Mouse (Mus musculus) neural tube, embryonic 13.5 days (tissue): ENCODE data around the gene Ngfr. TPM values are rescaled to one million over a fixed set of nuclear protein-coding genes. Genes with fewer than 3 reads are reported as not detected.

Source experiments
- ATAC-seq: fragments of 200-750 bp; cut with Nextera tagmentation; 2 replicates; pipeline ENCODE4 v1.8.0; 2017; ENCODE audit warnings: low read depth, mild to moderate bottlenecking, moderate TSS enrichment, moderate library complexity
- H3K27ac ChIP-seq: fragments of 300-500 bp; sonication (generic); replicated peaks from 2 replicates; pipeline ENCODE4 v1.5.1; 2015; ENCODE audit warnings: moderate library complexity, mild to moderate bottlenecking, inconsistent platforms
- H3K27me3 ChIP-seq: fragments of 300-500 bp; sonication (generic); 2 replicates; pipeline ENCODE4 v1.6.1; 2015; ENCODE audit warnings: mild to moderate bottlenecking, inconsistent platforms
- H3K36me3 ChIP-seq: fragments of 300-500 bp; sonication (generic); 2 replicates; pipeline ENCODE4 v1.6.1; 2015; ENCODE audit warnings: mild to moderate bottlenecking, inconsistent platforms
- H3K4me1 ChIP-seq: fragments of 300-500 bp; sonication (generic); replicated peaks from 2 replicates; pipeline ENCODE4 v1.6.1; 2015; ENCODE audit warnings: inconsistent platforms
- H3K4me2 ChIP-seq: fragments of 300-500 bp; sonication (generic); 2 replicates; pipeline ENCODE4 v1.6.1; 2015; ENCODE audit warnings: inconsistent platforms, mild to moderate bottlenecking, moderate library complexity
- H3K4me3 ChIP-seq: fragments of 300-500 bp; sonication (generic); 2 replicates; pipeline ENCODE4 v1.5.1; 2015; ENCODE audit warnings: mild to moderate bottlenecking, inconsistent platforms
- H3K9ac ChIP-seq: fragments of 300-500 bp; sonication (generic); 2 replicates; pipeline ENCODE4 v1.6.1; 2015; ENCODE audit warnings: moderate library complexity, mild to moderate bottlenecking, inconsistent platforms
- H3K9me3 ChIP-seq: fragments of 300-500 bp; sonication (generic); 2 replicates; pipeline ENCODE4 v1.6.1; 2016; ENCODE audit warnings: inconsistent platforms
- WGBS: fragments of 180-500 bp; shearing (Covaris S2); methylation state at CpG from one replicate; pipeline ENCODE4 v1.1.7; 2015; 5-methylcytosine and 5-hydroxymethylcytosine counted together
- polyA plus RNA-seq: library from polyadenylated mRNA; unstranded; fragments of >200 nt; fragmentation: Nextera tagmentation; extraction: Ambion mirVana; gene quantifications from 2 replicates; pipeline ENCODE4 v1.2.1, GENCODE M21; 2015

Gene Ngfr
- 97.1 and 121 TPM in 2 replicates for polyA plus RNA-seq

GRCm38 (mm10) chr11:95587423-95587951 is at the start of gene Ngfr:
Gene Ngfr (minus strand): TSS chr11:95587735.
- Histone ChIP-seq H3K27ac (peak within 1 kb of the TSS; percentile 85), H3K36me3 (no peaks in the 10 kb centered on the region), H3K4me3 (peak within 1 kb of the TSS; percentile 53), H3K9ac (peak within 1 kb of the TSS; percentile 81), H3K9me3 (no peaks in the 10 kb centered on the region), H3K27me3 (peaks cover 45% of the 10 kb centered on the region), H3K4me2 (peak within 1 kb of the TSS; percentile 80), H3K4me1 (peaks cover 64% of the 10 kb centered on the region)
- under 1% methylated on average over 36 of the region's 39 CpGs for WGBS
- ATAC-seq = peak; percentile 79

- peaks cover 27% of the 10 kb centered on the region for H3K4me1 ChIP-seq
- 0 out of 2 replicates have a peak, but pooled peaks cover 5% of the 10 kb centered on the region for H3K27me3 ChIP-seq
- no peaks in the 10 kb centered on the region for H3K9me3 ChIP-seq
- no peak for ATAC-seq
- H3K27ac ChIP-seq = no peak overlapping the region
- no peak overlapping the region for H3K4me2 ChIP-seq
- H3K9ac ChIP-seq = no peak overlapping the region
- no peaks in the 10 kb centered on the region for H3K36me3 ChIP-seq
- no peak overlapping the region for H3K4me3 ChIP-seq
- WGBS = 29% methylated on average over 2 of the region's 2 CpGs
Observed at GRCm38 (mm10) chr11:95635030-95635429, 47.5 kb upstream of the Ngfr start.

- Histone ChIP-seq H3K4me1 (peaks cover 27% of the 10 kb centered on the region), H3K9ac (no peak overlapping the region), H3K27ac (no peak overlapping the region; the same call in 1 of the 2 replicates), H3K4me2 (no peak overlapping the region), H3K36me3 (no peaks in the 10 kb centered on the region), H3K9me3 (no peaks in the 10 kb centered on the region), H3K4me3 (no peak overlapping the region), H3K27me3 (no peaks in the 10 kb centered on the region)
- no peak for ATAC-seq
- WGBS = 34% methylated on average over 2 of the region's 2 CpGs
Observed at GRCm38 (mm10) chr11:95633512-95634000, 46.0 kb upstream of the Ngfr start.

GRCm38 (mm10) chr11:95632474-95632873 is 44.9 kb upstream of the Ngfr start:
- Histone ChIP-seq H3K36me3 (no peaks in the 10 kb centered on the region), H3K4me1 (peaks cover 27% of the 10 kb centered on the region), H3K4me2 (no peak overlapping the region), H3K4me3 (no peak overlapping the region), H3K27ac (no peak overlapping the region), H3K9ac (no peak overlapping the region), H3K27me3 (no peaks in the 10 kb centered on the region), H3K9me3 (no peaks in the 10 kb centered on the region)
- 47% methylated on average over 6 of the region's 6 CpGs for WGBS
- no peak for ATAC-seq

- Histone ChIP-seq H3K4me2 (no peak overlapping the region), H3K4me1 (peaks cover 27% of the 10 kb centered on the region), H3K36me3 (no peaks in the 10 kb centered on the region), H3K9ac (no peak overlapping the region), H3K4me3 (no peak overlapping the region), H3K9me3 (no peaks in the 10 kb centered on the region), H3K27me3 (no peaks in the 10 kb centered on the region), H3K27ac (no peak overlapping the region)
- no peak for ATAC-seq
- 46% methylated on average over 4 of the region's 4 CpGs for WGBS
Observed at GRCm38 (mm10) chr11:95631301-95631700, 43.8 kb upstream of the Ngfr start.

- WGBS = 85% methylated on average over 6 of the region's 6 CpGs
- no peaks in the 10 kb centered on the region for H3K27me3 ChIP-seq
- H3K4me1 ChIP-seq = peaks cover 27% of the 10 kb centered on the region
- no peaks in the 10 kb centered on the region for H3K36me3 ChIP-seq
- H3K27ac ChIP-seq = no peak overlapping the region
- ATAC-seq = no peak
- H3K4me2 ChIP-seq = no peak overlapping the region
- H3K4me3 ChIP-seq = no peak overlapping the region
- no peaks in the 10 kb centered on the region for H3K9me3 ChIP-seq
- H3K9ac ChIP-seq = no peak overlapping the region
Observed at GRCm38 (mm10) chr11:95630558-95630957, 43.0 kb upstream of the Ngfr start.

GRCm38 (mm10) chr11:95622426-95622825 is 34.9 kb upstream of the Ngfr start:
- no peaks in the 10 kb centered on the region for H3K9me3 ChIP-seq
- H3K4me2 ChIP-seq = no peak overlapping the region
- no peak for ATAC-seq
- H3K36me3 ChIP-seq = no peaks in the 10 kb centered on the region
- H3K27me3 ChIP-seq = peaks cover 4% of the 10 kb centered on the region
- no peak overlapping the region for H3K9ac ChIP-seq
- H3K4me3 ChIP-seq = no peak overlapping the region
- WGBS = 17% methylated on average over 8 of the region's 8 CpGs
- H3K4me1 ChIP-seq = peaks cover 41% of the 10 kb centered on the region
- no peak overlapping the region for H3K27ac ChIP-seq

GRCm38 (mm10) chr11:95621541-95622130 is 34.1 kb upstream of the Ngfr start:
- Histone ChIP-seq H3K27me3 (peaks cover 4% of the 10 kb centered on the region), H3K4me3 (no peak overlapping the region), H3K27ac (no peak overlapping the region; the same call in 1 of the 2 replicates), H3K4me1 (peaks cover 49% of the 10 kb centered on the region), H3K36me3 (no peaks in the 10 kb centered on the region), H3K4me2 (no peak overlapping the region), H3K9ac (no peak overlapping the region), H3K9me3 (no peaks in the 10 kb centered on the region)
- ATAC-seq = no peak
- WGBS = 22% methylated on average over 9 of the region's 9 CpGs

- Histone ChIP-seq H3K4me1 (peaks cover 52% of the 10 kb centered on the region), H3K27me3 (peaks cover 4% of the 10 kb centered on the region), H3K9ac (no peak overlapping the region), H3K4me2 (no peak overlapping the region), H3K27ac (no peak overlapping the region; the same call in 1 of the 2 replicates), H3K9me3 (no peaks in the 10 kb centered on the region), H3K36me3 (no peaks in the 10 kb centered on the region), H3K4me3 (no peak overlapping the region)
- ATAC-seq = no peak
- WGBS = 41% methylated on average over 4 of the region's 4 CpGs
Observed at GRCm38 (mm10) chr11:95621010-95621409, 33.5 kb upstream of the Ngfr start.

GRCm38 (mm10) chr11:95619886-95620444 is 32.4 kb upstream of the Ngfr start:
- Histone ChIP-seq H3K9me3 (no peaks in the 10 kb centered on the region), H3K4me3 (no peak overlapping the region), H3K4me1 (peaks cover 52% of the 10 kb centered on the region), H3K9ac (no peak overlapping the region), H3K36me3 (no peaks in the 10 kb centered on the region), H3K27ac (no peak overlapping the region), H3K4me2 (no peak overlapping the region), H3K27me3 (peaks cover 4% of the 10 kb centered on the region)
- no peak for ATAC-seq
- 83% methylated on average over 5 of the region's 5 CpGs for WGBS

GRCm38 (mm10) chr11:95619081-95619480 is 31.5 kb upstream of the Ngfr start:
- no peak overlapping the region for H3K4me3 ChIP-seq

GRCm38 (mm10) chr11:95617785-95618465 is 30.4 kb upstream of the Ngfr start:
- peaks cover under 1% of the 10 kb centered on the region; the same call in 1 of the 2 replicates for H3K27me3 ChIP-seq
- H3K4me3 ChIP-seq = no peak overlapping the region
- no peaks in the 10 kb centered on the region for H3K9me3 ChIP-seq
- ATAC-seq = no peak
- H3K4me1 ChIP-seq = peaks cover 52% of the 10 kb centered on the region
- H3K9ac ChIP-seq = no peak overlapping the region
- WGBS = 34% methylated on average over 19 of the region's 19 CpGs
- no peaks in the 10 kb centered on the region for H3K36me3 ChIP-seq
- peak overlapping the region; percentile 46; the same call in 1 of the 2 replicates for H3K27ac ChIP-seq
- H3K4me2 ChIP-seq = peak overlapping the region; percentile 28

More at GRCm38 (mm10) chr11:95619081-95619480, 31.5 kb upstream of the Ngfr start:
- 0 out of 2 replicates have a peak, but pooled peaks have one; percentile 37 for ATAC-seq
- H3K36me3 ChIP-seq = no peaks in the 10 kb centered on the region
- H3K27ac ChIP-seq = 0 out of 2 replicates have a peak overlapping the region, but pooled peaks have one; percentile 7
- peaks cover 4% of the 10 kb centered on the region for H3K27me3 ChIP-seq
- H3K4me2 ChIP-seq = no peak overlapping the region
- H3K9ac ChIP-seq = no peak overlapping the region
- peaks cover 52% of the 10 kb centered on the region for H3K4me1 ChIP-seq
- WGBS = 38% methylated on average over 3 of the region's 3 CpGs
- H3K9me3 ChIP-seq = no peaks in the 10 kb centered on the region
